Mouse (Mus musculus) liver, adult (tissue): ENCODE measurements around the gene Plagl1.

Experiments
- GATA4 ChIP-seq: IDR thresholded peaks from 2 replicates; pipeline ENCODE4 v1.6.1; 2014; ENCODE audit warnings: mild to moderate bottlenecking, low read length; ENCODE audit not compliant: insufficient replicate concordance

Plagl1 gene

GRCm38 (mm10) chr10:13065129-13065752 is 4.9 kb downstream of the Plagl1 start:
- no peak for TF ChIP-seq GATA4

- no peak for TF ChIP-seq GATA4
These were observed 10.7 kb downstream of the Plagl1 start for GRCm38 (mm10) chr10:13071031-13071430.

GRCm38 (mm10) chr10:13076807-13077532 is 16.7 kb downstream of the Plagl1 start:
- TF ChIP-seq GATA4: peak; percentile 74; the same call in 1 of the 2 replicates

GRCm38 (mm10) chr10:13082459-13082858 is 22.2 kb downstream of the Plagl1 start:
- no peak for TF ChIP-seq GATA4

- TF ChIP-seq GATA4: no peak
These were observed 30.5 kb downstream of the Plagl1 start for GRCm38 (mm10) chr10:13090596-13091424.

- TF ChIP-seq GATA4: no peak
These were observed 32.7 kb downstream of the Plagl1 start for GRCm38 (mm10) chr10:13092996-13093395.

- no peak for TF ChIP-seq GATA4
These were observed 38.6 kb downstream of the Plagl1 start for GRCm38 (mm10) chr10:13098895-13099294.

GRCm38 (mm10) chr10:13100061-13100648 is 39.9 kb downstream of the Plagl1 start:
- no peak for TF ChIP-seq GATA4

- TF ChIP-seq GATA4: no peak
These were observed 42.1 kb downstream of the Plagl1 start for GRCm38 (mm10) chr10:13102360-13102759.

GRCm38 (mm10) chr10:13103838-13104237 is 43.5 kb downstream of the Plagl1 start:
- TF ChIP-seq GATA4: no peak

GRCm38 (mm10) chr10:13106909-13107624 is 46.8 kb downstream of the Plagl1 start:
- TF ChIP-seq GATA4: no peak

- TF ChIP-seq GATA4: no peak
These were observed 47.8 kb downstream of the Plagl1 start for GRCm38 (mm10) chr10:13108021-13108548.

GRCm38 (mm10) chr10:13108847-13109246 is 48.5 kb downstream of the Plagl1 start:
- no peak for TF ChIP-seq GATA4

GRCm38 (mm10) chr10:13109781-13110180 is 49.5 kb downstream of the Plagl1 start:
- no peak for TF ChIP-seq GATA4
